Mouse (Mus musculus): ENCODE results near the gene Thrb.

DNA sequence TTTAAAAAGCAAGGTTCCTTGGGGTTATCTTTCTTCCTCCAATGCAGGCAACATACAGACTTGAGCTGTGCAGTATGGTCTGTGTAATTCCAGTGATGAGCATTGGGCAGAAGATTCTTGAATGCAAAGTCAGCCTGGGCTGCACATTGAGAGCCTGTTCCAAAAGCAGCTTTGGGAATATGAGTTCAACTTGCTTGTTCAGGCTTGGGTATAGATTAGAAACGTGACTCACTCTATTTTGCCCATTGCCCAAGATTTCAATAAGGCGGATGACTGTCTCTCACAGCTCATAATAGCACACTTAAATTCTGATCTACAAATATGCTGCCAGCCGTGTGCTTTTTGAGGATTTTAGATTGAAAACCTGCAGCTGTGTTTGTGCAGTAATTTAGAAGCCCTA lies 18.3 kb upstream of the Thrb start:
- TF ChIP-seq CTCF (IDR thresholded peaks at IDR 0.05; ENCODE audit: low read depth) (no peak), EP300 (IDR thresholded peaks at IDR 0.05; ENCODE audit: low read depth) (no peak)

Data from liver, postnatal 0 days (tissue).